Mouse (Mus musculus): ENCODE measurements around the gene Gper1. TPM values are rescaled to one million over a fixed set of nuclear protein-coding genes. Genes with fewer than 3 reads are reported as not detected.

Gper1 gene
- total and polyA plus RNA-seq, 3 experiments = not detected

DNA sequence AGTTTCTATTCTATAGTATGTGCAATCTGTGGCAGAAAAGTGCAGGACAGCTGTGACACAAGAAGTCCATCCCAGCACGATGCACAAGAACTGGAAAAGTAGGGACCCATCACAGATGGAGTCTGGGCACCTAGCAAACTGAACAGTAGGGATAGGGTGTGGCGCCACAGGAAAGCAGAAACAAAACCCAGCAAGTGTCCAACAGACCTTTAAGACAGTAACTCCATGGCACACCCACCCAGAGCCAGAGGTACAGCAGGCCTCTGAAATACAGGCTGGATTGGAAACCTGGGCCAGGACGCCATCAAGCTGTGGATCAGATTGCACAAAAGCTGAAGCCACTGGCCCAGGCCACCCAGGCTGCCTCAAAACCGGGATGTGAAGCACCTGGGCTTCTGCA, 20.0 kb downstream of the Gper1 start:
- Histone ChIP-seq H3K4me1 (ENCODE audit: insufficient read depth, low read depth, low read length) (no peaks in the 10 kb centered on the region), H3K27me3 (ENCODE audit: insufficient read depth, low read length) (no peaks in the 10 kb centered on the region), H3K36me3 (replicated peaks) (peaks cover 81% of the 10 kb centered on the region), H3K4me3 (ENCODE audit: low read depth, low read length) (no peak overlapping the region), H3K9me3 (replicated peaks) (no peaks in the 10 kb centered on the region)
- ATAC-seq (ENCODE audit: extremely low read depth, insufficient number of reproducible peaks, low FRiP score, poor library complexity, severe bottlenecking) = no peak
- TF ChIP-seq CTCF (IDR thresholded peaks at IDR 0.05; ENCODE audit: low read depth, low read length) = no peak
- no peak for TF ChIP-seq GATA2 (IDR thresholded peaks at IDR 0.05; ENCODE audit: borderline replicate concordance, low read depth, low read length)
- no peak for TF ChIP-seq POLR2AphosphoS5 (IDR thresholded peaks at IDR 0.05; ENCODE audit: insufficient replicate concordance, low read depth, low read length)
- no peak for TF ChIP-seq GATA1 (IDR thresholded peaks at IDR 0.05; ENCODE audit: borderline replicate concordance, low read length)
- no peak for TF ChIP-seq TAL1 (conservative IDR thresholded peaks at IDR 0.05; ENCODE audit: low read depth, low read length)
- DNase-seq (ENCODE audit: low spot score) = no peak

DNA sequence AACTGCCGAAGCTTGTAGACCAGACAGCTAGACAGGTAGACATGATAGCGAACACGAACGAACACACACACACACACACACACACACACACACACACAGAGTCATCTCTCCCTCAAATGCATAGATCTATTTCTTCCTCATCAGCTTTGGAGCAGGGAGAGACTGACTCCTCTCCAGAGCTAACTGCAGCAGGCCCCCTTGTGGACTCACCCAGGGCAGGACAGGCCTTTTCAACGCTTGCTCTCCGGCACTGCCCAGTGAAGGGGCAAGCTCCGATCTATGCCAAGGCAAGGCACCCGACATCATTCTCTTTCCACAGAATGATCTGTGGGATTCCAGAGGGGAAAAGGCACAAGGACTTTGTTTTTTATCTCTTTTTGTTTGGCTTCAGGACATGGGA, 22.3 kb downstream of the Gper1 start:
- 0 out of 2 replicates have a peak, but pooled peaks cover 2% of the 10 kb centered on the region for H3K4me1 ChIP-seq (ENCODE audit: insufficient read depth, low read depth, low read length)
- H3K9me3 ChIP-seq (replicated peaks) = no peaks in the 10 kb centered on the region
- H3K4me3 ChIP-seq (ENCODE audit: low read depth, low read length) = no peak overlapping the region
- TF ChIP-seq POLR2AphosphoS5 (IDR thresholded peaks at IDR 0.05; ENCODE audit: insufficient replicate concordance, low read depth, low read length) (no peak), CTCF (IDR thresholded peaks at IDR 0.05; ENCODE audit: low read depth, low read length) (no peak), GATA2 (IDR thresholded peaks at IDR 0.05; ENCODE audit: borderline replicate concordance, low read depth, low read length) (no peak), GATA1 (IDR thresholded peaks at IDR 0.05; ENCODE audit: borderline replicate concordance, low read length) (no peak), TAL1 (conservative IDR thresholded peaks at IDR 0.05; ENCODE audit: low read depth, low read length) (no peak)
- ATAC-seq (ENCODE audit: extremely low read depth, insufficient number of reproducible peaks, low FRiP score, poor library complexity, severe bottlenecking) (no peak; the same call in 1 of the 2 replicates), DNase-seq (ENCODE audit: low spot score) (no peak)
- peaks cover 81% of the 10 kb centered on the region for H3K36me3 ChIP-seq (replicated peaks)
- no peaks in the 10 kb centered on the region for H3K27me3 ChIP-seq (ENCODE audit: insufficient read depth, low read length)

DNA sequence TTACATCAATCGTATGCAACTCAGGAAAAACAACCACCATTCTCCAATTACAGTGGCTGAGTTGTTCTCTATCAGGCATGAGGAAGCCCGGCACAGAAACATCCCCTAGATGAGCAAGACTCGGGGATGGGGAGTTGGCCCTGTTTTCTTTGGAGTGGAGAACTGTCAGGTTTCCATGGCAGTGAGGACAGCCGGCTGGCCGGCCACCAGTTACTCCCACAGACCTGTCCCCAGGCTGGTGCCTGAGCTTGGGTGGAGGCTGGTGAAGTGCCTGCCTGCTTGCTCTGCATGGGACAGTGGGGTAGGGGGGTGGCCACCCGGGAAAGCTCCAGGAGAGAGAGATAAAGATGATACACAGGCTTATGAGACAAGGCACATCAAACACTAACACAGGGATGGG, 25.1 kb downstream of the Gper1 start:
- no peak for TF ChIP-seq TAL1 (conservative IDR thresholded peaks at IDR 0.05; ENCODE audit: low read depth, low read length)
- no peak for TF ChIP-seq GATA2 (IDR thresholded peaks at IDR 0.05; ENCODE audit: borderline replicate concordance, low read depth, low read length)
- no peak for TF ChIP-seq POLR2AphosphoS5 (IDR thresholded peaks at IDR 0.05; ENCODE audit: insufficient replicate concordance, low read depth, low read length)
- no peak for TF ChIP-seq GATA1 (IDR thresholded peaks at IDR 0.05; ENCODE audit: borderline replicate concordance, low read length)
- TF ChIP-seq CTCF (IDR thresholded peaks at IDR 0.05; ENCODE audit: low read depth, low read length) = no peak

DNA sequence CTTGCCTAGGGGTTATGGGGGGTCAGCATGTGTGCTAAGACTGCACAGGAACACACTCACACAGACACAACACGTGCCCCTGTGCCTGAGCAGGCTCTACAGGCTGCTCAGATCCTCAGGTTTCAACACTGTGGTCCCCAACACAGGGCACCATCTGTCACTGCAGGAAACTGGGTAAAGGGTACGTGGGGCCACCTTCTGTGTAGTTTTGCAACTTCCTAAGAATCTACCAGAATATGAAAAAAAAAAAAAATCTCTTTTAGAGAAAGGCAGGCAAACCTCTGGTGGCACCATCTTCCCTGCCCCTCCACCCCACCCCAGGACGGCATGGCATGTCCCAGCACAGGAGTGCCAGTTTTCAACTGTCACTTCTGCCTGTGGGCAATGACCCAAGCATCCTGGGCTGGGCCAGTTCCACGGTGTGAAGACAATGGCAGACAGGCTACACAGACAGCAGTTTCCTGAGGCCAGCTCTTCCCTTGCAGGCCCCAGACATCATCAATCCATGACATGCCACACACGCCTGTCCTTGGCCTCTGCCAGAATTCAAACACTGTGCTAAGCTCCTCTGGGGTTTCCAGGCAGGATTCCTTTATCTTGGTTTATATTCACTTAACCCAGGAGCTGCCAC, 26.3 kb downstream of the Gper1 start:
- Histone ChIP-seq H3K27me3 (ENCODE audit: insufficient read depth, low read length) (no peaks in the 10 kb centered on the region), H3K9me3 (replicated peaks) (no peaks in the 10 kb centered on the region), H3K4me3 (ENCODE audit: low read depth, low read length) (no peak overlapping the region), H3K4me1 (ENCODE audit: insufficient read depth, low read depth, low read length) (0 out of 2 replicates have a peak, but pooled peaks cover 2% of the 10 kb centered on the region), H3K36me3 (replicated peaks) (peaks cover 86% of the 10 kb centered on the region)
- no peak for ATAC-seq (ENCODE audit: extremely low read depth, insufficient number of reproducible peaks, low FRiP score, poor library complexity, severe bottlenecking)
- no peak for DNase-seq (ENCODE audit: low spot score)
- no peak for TF ChIP-seq TAL1 (conservative IDR thresholded peaks at IDR 0.05; ENCODE audit: low read depth, low read length)
- no peak for TF ChIP-seq GATA1 (IDR thresholded peaks at IDR 0.05; ENCODE audit: borderline replicate concordance, low read length)
- TF ChIP-seq POLR2AphosphoS5 (IDR thresholded peaks at IDR 0.05; ENCODE audit: insufficient replicate concordance, low read depth, low read length) = no peak

More for the DNA sequence above, 25.1 kb downstream of the Gper1 start:
- Histone ChIP-seq H3K4me3 (ENCODE audit: low read depth, low read length) (no peak overlapping the region), H3K4me1 (ENCODE audit: insufficient read depth, low read depth, low read length) (0 out of 2 replicates have a peak, but pooled peaks cover 2% of the 10 kb centered on the region), H3K36me3 (replicated peaks) (peaks cover 78% of the 10 kb centered on the region), H3K9me3 (replicated peaks) (no peaks in the 10 kb centered on the region), H3K27me3 (ENCODE audit: insufficient read depth, low read length) (no peaks in the 10 kb centered on the region)
- ATAC-seq (ENCODE audit: extremely low read depth, insufficient number of reproducible peaks, low FRiP score, poor library complexity, severe bottlenecking) (no peak), DNase-seq (ENCODE audit: low spot score) (no peak)

DNA sequence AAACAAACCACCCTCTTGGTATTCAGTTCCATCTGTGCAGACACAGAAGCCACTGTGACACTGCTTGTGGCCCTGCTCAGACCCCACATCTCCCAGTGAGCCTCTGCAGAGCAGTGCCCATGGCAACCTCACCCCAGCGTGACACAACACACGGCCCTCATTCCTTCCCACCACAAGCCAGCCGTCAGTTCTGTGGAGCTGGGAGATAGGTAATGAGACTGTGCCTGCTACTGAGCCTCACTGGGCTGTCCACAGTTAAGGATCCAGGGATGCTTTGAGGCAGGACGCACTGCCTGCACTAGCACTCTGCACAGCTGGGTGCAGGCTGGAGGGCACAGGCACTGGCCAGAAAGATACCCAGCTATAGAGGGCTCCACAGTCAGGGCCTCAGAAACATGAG, 27.0 kb downstream of the Gper1 start:
- ATAC-seq (ENCODE audit: extremely low read depth, insufficient number of reproducible peaks, low FRiP score, poor library complexity, severe bottlenecking) (no peak), DNase-seq (ENCODE audit: low spot score) (no peak)
- no peak overlapping the region for H3K4me3 ChIP-seq (ENCODE audit: low read depth, low read length)
- no peaks in the 10 kb centered on the region for H3K9me3 ChIP-seq (replicated peaks)
- TF ChIP-seq CTCF (IDR thresholded peaks at IDR 0.05; ENCODE audit: low read depth, low read length) (no peak), POLR2AphosphoS5 (IDR thresholded peaks at IDR 0.05; ENCODE audit: insufficient replicate concordance, low read depth, low read length) (no peak), TAL1 (conservative IDR thresholded peaks at IDR 0.05; ENCODE audit: low read depth, low read length) (no peak), GATA1 (IDR thresholded peaks at IDR 0.05; ENCODE audit: borderline replicate concordance, low read length) (no peak), GATA2 (IDR thresholded peaks at IDR 0.05; ENCODE audit: borderline replicate concordance, low read depth, low read length) (no peak)
- peaks cover 87% of the 10 kb centered on the region for H3K36me3 ChIP-seq (replicated peaks)
- no peaks in the 10 kb centered on the region for H3K27me3 ChIP-seq (ENCODE audit: insufficient read depth, low read length)
- 0 out of 2 replicates have a peak, but pooled peaks cover 2% of the 10 kb centered on the region for H3K4me1 ChIP-seq (ENCODE audit: insufficient read depth, low read depth, low read length)

DNA sequence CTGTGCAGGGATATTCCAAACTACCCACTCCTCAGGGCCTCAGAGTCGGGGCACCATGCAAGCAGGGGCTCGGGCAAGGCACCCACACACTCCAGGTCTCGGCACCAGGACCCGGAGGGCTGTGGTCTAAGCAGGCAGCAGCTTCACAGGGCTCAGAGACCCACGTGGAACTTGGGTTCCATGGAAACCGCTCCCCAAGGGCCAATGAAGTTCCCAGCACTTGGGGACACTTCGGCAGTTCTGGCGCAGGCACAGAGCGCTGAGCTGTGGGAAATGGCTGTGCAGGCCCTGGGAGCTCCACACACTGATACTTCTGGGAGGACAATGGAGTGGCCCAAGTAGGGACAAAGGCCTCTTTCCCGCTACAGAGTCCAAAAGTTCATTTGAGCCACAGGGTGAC, 30.1 kb downstream of the Gper1 start:
- Histone ChIP-seq H3K36me3 (replicated peaks) (peaks cover 87% of the 10 kb centered on the region), H3K27me3 (ENCODE audit: insufficient read depth, low read length) (no peaks in the 10 kb centered on the region), H3K4me3 (ENCODE audit: low read depth, low read length) (no peak overlapping the region), H3K4me1 (ENCODE audit: insufficient read depth, low read depth, low read length) (peaks cover 2% of the 10 kb centered on the region; the same call in 1 of the 2 replicates), H3K9me3 (replicated peaks) (no peaks in the 10 kb centered on the region)
- ATAC-seq (ENCODE audit: extremely low read depth, insufficient number of reproducible peaks, low FRiP score, poor library complexity, severe bottlenecking) = no peak
- DNase-seq (ENCODE audit: low spot score) = no peak
- TF ChIP-seq TAL1 (conservative IDR thresholded peaks at IDR 0.05; ENCODE audit: low read depth, low read length) = no peak
- no peak for TF ChIP-seq GATA1 (IDR thresholded peaks at IDR 0.05; ENCODE audit: borderline replicate concordance, low read length)
- TF ChIP-seq CTCF (IDR thresholded peaks at IDR 0.05; ENCODE audit: low read depth, low read length) = no peak
- no peak for TF ChIP-seq GATA2 (IDR thresholded peaks at IDR 0.05; ENCODE audit: borderline replicate concordance, low read depth, low read length)
- TF ChIP-seq POLR2AphosphoS5 (IDR thresholded peaks at IDR 0.05; ENCODE audit: insufficient replicate concordance, low read depth, low read length) = no peak

Measured in G1E (cell line).